Mouse (Mus musculus) brain, adult 2 months (tissue): ENCODE data around the gene Bhlhe23.

Experiments
- DNase-seq: peaks from one replicate; pipeline ENCODE4 v3.0.0; 2011; ENCODE audit warnings: low read depth, low spot score

The Bhlhe23 gene

DNA sequence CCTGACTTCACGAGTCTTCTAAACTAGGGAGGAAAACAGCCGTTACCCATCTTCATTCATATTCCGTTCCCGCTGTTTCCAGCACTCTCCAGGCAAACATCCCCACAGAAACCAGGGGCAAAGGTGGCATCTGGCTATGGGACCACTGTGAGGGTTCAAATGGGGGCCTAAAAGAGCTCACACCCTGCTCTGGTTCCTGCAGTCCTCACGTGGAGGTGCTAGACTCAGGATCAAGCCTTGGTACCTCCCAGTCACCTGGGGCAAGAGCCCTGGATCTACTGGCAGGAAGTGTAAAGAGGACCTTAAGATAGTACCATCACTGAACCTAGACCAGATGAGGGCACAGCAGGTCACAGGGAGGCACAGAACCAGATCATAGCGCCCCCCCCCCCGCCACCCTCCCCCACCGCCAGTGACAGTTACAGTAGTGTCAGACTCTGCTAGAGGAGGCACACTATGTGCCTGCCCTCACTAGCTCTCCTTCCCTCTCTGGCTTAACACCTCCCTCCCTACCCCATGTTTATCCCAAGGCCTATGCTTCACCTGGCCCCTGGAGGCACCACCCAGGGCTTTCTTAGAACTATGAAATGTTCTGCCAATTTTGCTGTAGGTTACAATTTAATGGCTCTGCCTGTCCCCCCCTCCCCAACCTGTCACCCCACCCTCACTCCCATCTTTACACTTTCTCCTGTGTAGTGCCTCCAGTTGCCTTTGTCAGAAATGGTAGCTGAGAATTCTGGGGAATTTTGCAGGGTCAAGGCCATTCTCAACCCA is 50.7 kb downstream of the Bhlhe23 start:
- DNase-seq = no peak

DNA sequence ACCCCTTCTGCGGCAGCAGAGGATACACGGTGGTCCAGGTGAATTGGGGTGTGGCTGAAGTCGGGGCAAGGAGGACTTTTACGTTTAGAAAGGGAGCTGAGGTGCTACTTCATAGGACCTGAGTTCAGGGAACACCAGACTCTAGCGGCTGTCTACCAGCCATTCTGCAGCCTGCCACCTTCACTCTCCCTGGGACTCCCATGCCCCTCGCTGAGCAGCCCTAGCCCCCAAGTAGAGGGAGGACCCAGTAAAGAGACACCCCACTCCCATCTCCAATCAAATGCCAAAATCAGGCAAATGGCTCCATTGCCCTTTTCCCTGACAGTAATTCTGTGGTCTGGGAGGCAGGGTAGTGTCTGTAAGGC is 51.3 kb downstream of the Bhlhe23 start:
- DNase-seq = no peak

DNA sequence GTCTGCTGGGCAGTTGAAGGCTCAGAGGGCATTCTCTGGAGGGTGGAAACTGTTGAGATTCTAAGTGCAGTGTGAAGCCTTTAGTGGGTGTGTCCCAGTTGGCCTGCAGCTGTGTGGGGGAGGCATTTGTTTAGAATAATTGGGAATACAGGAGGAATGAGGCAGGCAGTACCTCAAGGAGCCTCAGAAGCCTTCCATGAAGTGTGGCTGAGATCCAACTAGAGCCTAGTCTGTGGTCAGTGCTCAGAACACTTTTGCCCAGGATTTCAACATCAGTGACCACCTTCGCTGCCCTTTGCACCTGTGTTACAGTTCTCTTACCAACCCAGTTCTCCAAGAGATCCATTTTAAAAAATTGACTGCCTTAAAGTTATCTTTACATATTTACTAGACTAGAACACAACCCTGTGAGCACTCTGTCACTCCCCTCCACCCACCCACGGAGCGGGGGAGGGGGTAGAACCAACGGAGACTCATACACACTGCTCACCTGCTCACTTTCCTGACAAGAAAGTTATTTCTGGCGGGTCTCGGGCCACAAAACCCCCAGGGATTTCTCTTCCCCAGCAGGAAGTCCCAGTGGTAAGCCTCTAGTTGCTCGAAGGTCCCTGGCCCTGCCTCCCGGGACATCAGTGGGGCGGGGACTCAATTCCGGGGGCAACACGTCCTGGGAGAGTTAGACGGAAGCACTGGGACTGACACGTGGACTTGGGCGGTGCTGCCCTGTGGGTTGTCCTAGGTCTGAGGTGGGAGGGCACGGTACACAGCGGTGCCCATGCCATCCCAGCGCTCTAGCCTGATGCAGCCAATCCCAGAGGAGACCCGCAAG is 51.9 kb downstream of the Bhlhe23 start, which contains the start of gene Slc17a9:
Slc17a9 (plus strand) TSS at position 679 of the 829 bp plus-strand sequence.
- DNase-seq = no peak
